Comparison of ENCODE assay signal across 9 mouse cellular contexts in the genomic region with DNA sequence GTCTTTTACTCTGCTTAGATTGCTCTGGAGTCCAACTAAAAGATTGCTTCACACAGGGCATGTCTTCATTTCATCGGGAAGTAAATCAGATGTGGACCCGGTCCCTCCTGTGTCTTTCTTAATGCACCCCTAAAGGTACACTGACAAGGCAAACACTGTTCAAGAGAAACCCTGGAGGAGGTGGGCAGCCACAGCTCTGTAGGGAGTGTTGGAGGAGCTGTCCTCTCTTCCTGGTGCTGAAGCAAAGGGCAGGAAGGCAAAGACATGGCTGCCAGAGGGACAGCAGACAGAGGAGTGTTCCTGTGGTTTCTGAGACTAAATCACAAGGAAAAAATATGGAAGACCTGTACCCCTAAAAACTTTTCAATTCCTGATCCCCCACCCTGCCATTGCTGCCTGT. TPM values are rescaled to one million over a fixed set of nuclear protein-coding genes. Genes with fewer than 3 reads are reported as not detected.
DNase-seq lines count a peak whose midpoint lies in the region; ATAC-seq and TF ChIP-seq lines count a peak whose summit lies in the region.
"Had no signal": no experiment of that assay in that cellular context is flagged by ENCODE, and none has a peak within 500 bp of the region (broad histone marks: within the 10 kb centered on the region; RNA-seq: fewer than 3 reads in every experiment).

No protein-coding gene starts in this region.

- no peak overlapping the region for H3K4me3 ChIP-seq in hindbrain, embryonic 15.5 days
- no peak overlapping the region for H3K4me3 ChIP-seq in midbrain, embryonic 16.5 days (ENCODE audit: low read depth, low read length)
- H3K4me3 ChIP-seq in left cerebral cortex, adult 2 months = no peak overlapping the region

- DNase-seq in left cerebral cortex, postnatal 4 days = peak; percentile 22
- no peak for DNase-seq in left cerebral cortex, adult 11 months (ENCODE audit: low spot score)
- DNase-seq in adrenal gland, postnatal 36 days = peak; percentile 42 to 57
- DNase-seq in layer of hippocampus, adult 9-11 months = no peak
- no peak for DNase-seq in left cerebral cortex, adult 2 months (ENCODE audit: extremely low spot score in 1 of 2, low spot score in 2 of 2)

- peaks cover 19% of the 10 kb centered on the region for H3K4me1 ChIP-seq in hindbrain, embryonic 15.5 days (replicated peaks)
- peaks cover 25% of the 10 kb centered on the region for H3K4me1 ChIP-seq in midbrain, embryonic 16.5 days (ENCODE audit: control insufficient read depth, insufficient read depth, low read length)

- H3K36me3 ChIP-seq in hindbrain, embryonic 15.5 days = no peaks in the 10 kb centered on the region
- no peaks in the 10 kb centered on the region for H3K36me3 ChIP-seq in midbrain, embryonic 16.5 days (ENCODE audit: control insufficient read depth, insufficient read depth, low read length)
- H3K36me3 ChIP-seq: midbrain, embryonic 12.5 days had no signal

- H3K9ac ChIP-seq in hindbrain, embryonic 15.5 days = no peak overlapping the region
- H3K9ac ChIP-seq in midbrain, embryonic 16.5 days (ENCODE audit: low read depth, low read length) = no peak overlapping the region
- H3K9ac ChIP-seq: midbrain, embryonic 12.5 days had no signal

- no peak for ATAC-seq in hindbrain, embryonic 15.5 days (ENCODE audit: low FRiP score, low read depth)
- no peak for ATAC-seq in midbrain, embryonic 16.5 days
- ATAC-seq in activated CD4-positive, CD25-positive, alpha-beta regulatory T cell, adult 4 months = no peak

- H3K27ac ChIP-seq in hindbrain, embryonic 15.5 days (replicated peaks) = no peak overlapping the region
- H3K27ac ChIP-seq in midbrain, embryonic 16.5 days (ENCODE audit: low read length) = no peak overlapping the region
- H3K27ac ChIP-seq in left cerebral cortex, adult 2 months = no peak overlapping the region
- H3K27ac ChIP-seq: midbrain, embryonic 12.5 days had no signal

- no peaks in the 10 kb centered on the region for H3K27me3 ChIP-seq in hindbrain, embryonic 15.5 days
- H3K27me3 ChIP-seq in midbrain, embryonic 16.5 days (ENCODE audit: control insufficient read depth, insufficient read depth, low read depth, low read length) = no peaks in the 10 kb centered on the region
- H3K27me3 ChIP-seq: midbrain, embryonic 12.5 days had no signal

- WGBS in hindbrain, embryonic 15.5 days = 33% methylated on average over 2 of the region's 2 CpGs
- WGBS in midbrain, embryonic 16.5 days = 33% methylated on average over 2 of the region's 2 CpGs

- no peak for TF ChIP-seq CTCF in left cerebral cortex, adult 2 months (IDR thresholded peaks at IDR 0.05)

- H3K4me2 ChIP-seq in hindbrain, embryonic 15.5 days = peak overlapping the region; percentile 61
- peak overlapping the region; percentile 65 for H3K4me2 ChIP-seq in midbrain, embryonic 16.5 days (ENCODE audit: low read length)

- intact Hi-C loops in left cerebral cortex, postnatal 4 days (cut with DNase I) = no loop called here
- intact Hi-C loops in left cerebral cortex, adult 2 months (cut with DNase I) = no loop called here

- no peaks in the 10 kb centered on the region for H3K9me3 ChIP-seq in hindbrain, embryonic 15.5 days
- H3K9me3 ChIP-seq in midbrain, embryonic 16.5 days (replicated peaks; ENCODE audit: control insufficient read depth, low read length, poor library complexity, severe bottlenecking) = no peaks in the 10 kb centered on the region
- H3K9me3 ChIP-seq: midbrain, embryonic 12.5 days had no signal

RNA-seq across cellular contexts. Expression of a gene that starts 31.1 kb away (rescaled TPM):
- total RNA-seq in left cerebral cortex, postnatal 4 days (2021) = 100 to 1,000 TPM; 250 to 265 TPM
- 1 to 10 TPM; 4.9 to 7.6 TPM for total RNA-seq in adrenal gland, postnatal 36 days (2021)
- 46.1 and 56.0 TPM in 2 replicates for polyA plus RNA-seq in hindbrain, embryonic 15.5 days (2015; fragmentation: Nextera tagmentation; extraction: Ambion mirVana)
- polyA plus RNA-seq in midbrain, embryonic 16.5 days (2015; fragmentation: Nextera tagmentation; extraction: Ambion mirVana) = 62.5 and 65.3 TPM in 2 replicates
- 100 to 1,000 TPM; 453 to 512 TPM for total RNA-seq in left cerebral cortex, adult 2 months (2021)
- polyA plus RNA-seq in activated CD4-positive, CD25-positive, alpha-beta regulatory T cell, adult 4 months (2017; shearing (Covaris generic)) = under 1 TPM in 1 of 2 experiments, not detected in 1; 0.24 TPM

Comparison
In these comparisons a context has a peak if more than half of its experiments do, and no peak if none do; other contexts are left out.
1. DNase-seq: peak in left cerebral cortex, postnatal 4 days (single experiment) and adrenal gland, postnatal 36 days (2 of 2); none in left cerebral cortex, adult 11 months (single experiment), layer of hippocampus, adult 9-11 months (single experiment) and left cerebral cortex, adult 2 months (0 of 2).
2. RNA of a gene that starts 31.1 kb away (total RNA-seq): 453 to 512 TPM in left cerebral cortex, adult 2 months and 250 to 265 TPM in left cerebral cortex, postnatal 4 days; 4.9 to 7.6 TPM in adrenal gland, postnatal 36 days; every median in the first group is over 10 times any median in the second.